ENCODE assay signal across 10 mouse cellular contexts in the genomic region with DNA sequence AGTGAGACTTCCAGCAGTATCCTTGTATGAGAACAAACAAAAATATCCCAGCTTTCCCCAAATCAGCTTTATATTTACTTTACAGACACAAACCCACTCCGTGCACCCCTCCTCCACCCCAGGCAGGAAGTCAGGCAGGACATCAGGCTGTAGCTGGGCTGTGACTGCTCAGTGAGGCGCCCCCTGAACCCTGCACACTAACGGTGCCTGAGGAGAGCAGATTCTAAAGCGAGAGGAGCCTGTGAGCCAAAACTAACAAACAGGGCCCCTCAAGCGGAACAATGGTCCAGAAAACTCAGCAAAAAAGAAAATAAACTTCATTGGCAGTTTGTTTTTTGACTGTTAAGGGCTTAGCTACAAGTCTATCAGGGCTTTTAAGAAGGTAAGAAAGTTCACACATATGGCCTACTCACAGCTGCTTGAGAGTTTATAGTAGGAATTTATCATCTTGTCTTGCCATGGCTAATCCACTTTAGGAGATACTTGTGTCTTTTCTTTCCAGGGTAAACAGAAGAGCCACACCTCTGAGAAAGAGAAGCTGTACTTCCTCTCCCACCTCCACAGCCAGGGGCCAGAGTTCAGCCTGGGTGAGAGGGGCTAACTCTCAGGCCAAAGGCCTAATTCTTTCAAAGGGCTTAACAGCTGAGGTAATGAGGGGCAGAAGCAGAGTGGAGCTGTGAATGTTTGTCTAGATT.
A peak's percentile ranks its signal among the peaks of the same experiment; 100 is the strongest.
DNase-seq lines count a peak whose midpoint lies in the region; ATAC-seq and TF ChIP-seq lines count a peak whose summit lies in the region.
"Had no signal": no experiment of that assay in that cellular context is flagged by ENCODE, and none has a peak within 500 bp of the region (broad histone marks: within the 10 kb centered on the region; RNA-seq: fewer than 3 reads in every experiment).

No protein-coding gene starts in this region.

- no peak for TF ChIP-seq EP300 in lung, postnatal 0 days (IDR thresholded peaks at IDR 0.05)

- H3K9ac ChIP-seq in lung, embryonic 14.5 days: no peak overlapping the region
- H3K9ac ChIP-seq in lung, postnatal 0 days (replicated peaks; ENCODE audit: low read depth): no peak overlapping the region
- H3K9ac ChIP-seq in hindbrain, embryonic 13.5 days: no peak overlapping the region
- H3K9ac ChIP-seq in limb, embryonic 11.5 days (ENCODE audit: low read length): no peak overlapping the region
- H3K9ac ChIP-seq: heart, embryonic 15.5 days; neural tube, embryonic 13.5 days had no signal

- peak; percentile 47 for DNase-seq in lung, embryonic 14.5 days
- DNase-seq in lung, postnatal 0 days (ENCODE audit: low spot score): no peak
- peak; percentile 74 for DNase-seq in embryo, embryonic 10 days (ENCODE audit: low spot score)
- DNase-seq in limb, embryonic 11.5 days (ENCODE audit: low spot score): peak; percentile 33
- no peak for DNase-seq in natural killer cell, adult 2 months (ENCODE audit: low spot score in 2 of 2)
- DNase-seq in thymus, postnatal 14 days: no peak

- no peaks in the 10 kb centered on the region for H3K9me3 ChIP-seq in lung, embryonic 14.5 days (ENCODE audit: low read depth, low read length)
- H3K9me3 ChIP-seq in lung, postnatal 0 days (ENCODE audit: low read length): no peaks in the 10 kb centered on the region
- H3K9me3 ChIP-seq in hindbrain, embryonic 13.5 days: no peaks in the 10 kb centered on the region
- H3K9me3 ChIP-seq in limb, embryonic 11.5 days (ENCODE audit: control insufficient read depth, low read length): no peaks in the 10 kb centered on the region
- H3K9me3 ChIP-seq: heart, embryonic 15.5 days; neural tube, embryonic 13.5 days had no signal

- H3K27me3 ChIP-seq in lung, embryonic 14.5 days (ENCODE audit: insufficient read depth, low read length): no peaks in the 10 kb centered on the region
- no peaks in the 10 kb centered on the region for H3K27me3 ChIP-seq in lung, postnatal 0 days (replicated peaks; ENCODE audit: insufficient read depth, low read length)
- H3K27me3 ChIP-seq in hindbrain, embryonic 13.5 days: no peaks in the 10 kb centered on the region
- H3K27me3 ChIP-seq in limb, embryonic 11.5 days (ENCODE audit: control insufficient read depth, insufficient read depth, low read length): no peaks in the 10 kb centered on the region
- H3K27me3 ChIP-seq: heart, embryonic 15.5 days; neural tube, embryonic 13.5 days had no signal

- no peaks in the 10 kb centered on the region for H3K36me3 ChIP-seq in lung, embryonic 14.5 days (ENCODE audit: insufficient read depth)
- H3K36me3 ChIP-seq in lung, postnatal 0 days (ENCODE audit: insufficient read depth, low read length): no peaks in the 10 kb centered on the region
- no peaks in the 10 kb centered on the region for H3K36me3 ChIP-seq in hindbrain, embryonic 13.5 days
- H3K36me3 ChIP-seq in limb, embryonic 11.5 days (ENCODE audit: control insufficient read depth, insufficient read depth, low read length): no peaks in the 10 kb centered on the region
- H3K36me3 ChIP-seq: heart, embryonic 15.5 days; neural tube, embryonic 13.5 days had no signal

- no peaks in the 10 kb centered on the region for H3K4me1 ChIP-seq in lung, embryonic 14.5 days (ENCODE audit: insufficient read depth)
- no peaks in the 10 kb centered on the region for H3K4me1 ChIP-seq in lung, postnatal 0 days (ENCODE audit: insufficient read depth, low read depth, low read length)
- no peaks in the 10 kb centered on the region for H3K4me1 ChIP-seq in hindbrain, embryonic 13.5 days (replicated peaks)
- peaks cover 3% of the 10 kb centered on the region; the same call in 1 of the 2 replicates for H3K4me1 ChIP-seq in limb, embryonic 11.5 days (ENCODE audit: control insufficient read depth, insufficient read depth, low read length)
- H3K4me1 ChIP-seq: neural tube, embryonic 13.5 days had no signal

- peak; percentile 86 for ATAC-seq in lung, embryonic 14.5 days (ENCODE audit: insufficient read depth)
- no peak for ATAC-seq in lung, postnatal 0 days
- ATAC-seq in hindbrain, embryonic 13.5 days (ENCODE audit: low FRiP score): 0 out of 2 replicates have a peak, but pooled peaks have one; percentile 63
- ATAC-seq in limb, embryonic 11.5 days (ENCODE audit: insufficient number of reproducible peaks, low FRiP score, low TSS enrichment, low read depth): no peak
- no peak for ATAC-seq in CD4-positive, CD25-positive, alpha-beta regulatory T cell, adult 4 months

- H3K4me3 ChIP-seq in lung, embryonic 14.5 days (ENCODE audit: low read depth, low read length): no peak overlapping the region
- no peak overlapping the region for H3K4me3 ChIP-seq in lung, postnatal 0 days (ENCODE audit: low read depth, low read length)
- no peak overlapping the region for H3K4me3 ChIP-seq in hindbrain, embryonic 13.5 days
- H3K4me3 ChIP-seq in limb, embryonic 11.5 days (ENCODE audit: low read depth, low read length): no peak overlapping the region
- H3K4me3 ChIP-seq: heart, embryonic 15.5 days; neural tube, embryonic 13.5 days had no signal

- WGBS in lung, embryonic 14.5 days: 13% methylated on average over 5 of the region's 5 CpGs
- 24% methylated on average over 5 of the region's 5 CpGs for WGBS in lung, postnatal 0 days
- 12% methylated on average over 5 of the region's 5 CpGs for WGBS in hindbrain, embryonic 13.5 days
- WGBS in limb, embryonic 11.5 days: 15% methylated on average over 5 of the region's 5 CpGs

- H3K27ac ChIP-seq in lung, embryonic 14.5 days (ENCODE audit: low read depth): 0 out of 2 replicates have a peak overlapping the region, but pooled peaks have one; percentile 52
- H3K27ac ChIP-seq in lung, postnatal 0 days (ENCODE audit: low read length): no peak overlapping the region
- no peak overlapping the region for H3K27ac ChIP-seq in hindbrain, embryonic 13.5 days
- H3K27ac ChIP-seq in limb, embryonic 11.5 days (replicated peaks; ENCODE audit: low read depth, low read length): no peak overlapping the region
- H3K27ac ChIP-seq: heart, embryonic 15.5 days; neural tube, embryonic 13.5 days had no signal

- TF ChIP-seq CTCF in lung, embryonic 14.5 days (IDR thresholded peaks at IDR 0.05; ENCODE audit: low read depth): no peak
- TF ChIP-seq CTCF in lung, postnatal 0 days (IDR thresholded peaks at IDR 0.05): no peak

- no peak overlapping the region for H3K4me2 ChIP-seq in lung, embryonic 14.5 days
- no peak overlapping the region for H3K4me2 ChIP-seq in lung, postnatal 0 days (replicated peaks; ENCODE audit: low read depth, low read length)
- H3K4me2 ChIP-seq in hindbrain, embryonic 13.5 days: no peak overlapping the region
- no peak overlapping the region for H3K4me2 ChIP-seq in limb, embryonic 11.5 days (ENCODE audit: low read depth, severe bottlenecking)
- H3K4me2 ChIP-seq: heart, embryonic 15.5 days; neural tube, embryonic 13.5 days had no signal

Comparison
In these comparisons a context has a peak if more than half of its experiments do, and no peak if none do; other contexts are left out.
1. ATAC-seq: peak in lung, embryonic 14.5 days (single experiment) and hindbrain, embryonic 13.5 days (single experiment); none in lung, postnatal 0 days (single experiment), limb, embryonic 11.5 days (single experiment) and CD4-positive, CD25-positive, alpha-beta regulatory T cell, adult 4 months (single experiment).
2. DNase-seq: peak in lung, embryonic 14.5 days (single experiment), embryo, embryonic 10 days (single experiment) and limb, embryonic 11.5 days (single experiment); none in lung, postnatal 0 days (single experiment), natural killer cell, adult 2 months (0 of 2) and thymus, postnatal 14 days (single experiment).